Mouse (Mus musculus) megakaryocyte, embryonic 14.5 days (primary cell): ENCODE measurements at regions not wholly inside any gene's neighbourhood (a gene's known extent, or its start where the extent isn't known, plus 50 kb on each side); places are given as distances from the start of the nearest gene placed in this dataset.

ENCODE experiments used
- FLI1 ChIP-seq: IDR thresholded peaks from 2 replicates; pipeline ENCODE4 v1.6.1; 2012; ENCODE audit warnings: low read length, inconsistent platforms, mixed read lengths
- GATA1 ChIP-seq: IDR thresholded peaks from 3 replicates; pipeline ENCODE4 v1.6.1; 2012; ENCODE audit warnings: mixed read lengths, low read length, inconsistent platforms, borderline replicate concordance

GRCm38 (mm10) chr6:51251432-51251831 lies 181.0 kb upstream of the Nfe2l3 start:
- TF ChIP-seq FLI1: no peak
- TF ChIP-seq GATA1: no peak
